Mouse (Mus musculus): ENCODE data around the gene Sez6l2. TPM values are rescaled to one million over a fixed set of nuclear protein-coding genes. Genes with fewer than 3 reads are reported as not detected.

Gene Sez6l2
- total RNA-seq, 4 experiments from 2014 or later = 2.6 to 7.2 (median 6.4) TPM

GRCm38 (mm10) chr7:126959780-126960179, 9.4 kb downstream of the Sez6l2 start:
- DNase-seq (ENCODE audit: low spot score) = no peak

DNA sequence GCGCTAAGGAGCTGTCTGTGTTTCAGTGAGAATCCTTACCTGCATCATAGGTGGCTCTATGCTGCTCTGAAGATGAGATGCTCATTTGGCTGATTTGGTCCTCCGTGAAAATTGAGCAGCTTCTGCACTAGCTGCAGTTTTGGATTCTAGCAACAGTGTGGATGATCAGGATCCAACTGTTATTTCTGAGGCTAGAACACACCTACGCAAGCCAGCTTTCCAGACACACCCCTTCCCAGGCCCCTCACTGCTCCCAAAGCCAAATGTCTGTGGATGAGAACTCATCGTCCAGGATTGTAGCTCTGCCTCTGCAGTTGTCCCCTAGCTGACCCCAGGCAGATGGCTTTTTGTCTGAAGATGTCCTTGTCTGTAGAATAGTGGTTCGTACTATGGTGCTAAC, 10.7 kb downstream of the Sez6l2 start:
- no peak for DNase-seq (ENCODE audit: low spot score)

GRCm38 (mm10) chr7:126961965-126962364, 11.6 kb downstream of the Sez6l2 start:
- DNase-seq (ENCODE audit: low spot score) = no peak

- no peak for DNase-seq (ENCODE audit: low spot score)
Measured at GRCm38 (mm10) chr7:126963548-126964286, 13.4 kb downstream of the Sez6l2 start.

- no peak for DNase-seq (ENCODE audit: low spot score)
Measured at GRCm38 (mm10) chr7:126965568-126965967, 15.2 kb downstream of the Sez6l2 start.

DNA sequence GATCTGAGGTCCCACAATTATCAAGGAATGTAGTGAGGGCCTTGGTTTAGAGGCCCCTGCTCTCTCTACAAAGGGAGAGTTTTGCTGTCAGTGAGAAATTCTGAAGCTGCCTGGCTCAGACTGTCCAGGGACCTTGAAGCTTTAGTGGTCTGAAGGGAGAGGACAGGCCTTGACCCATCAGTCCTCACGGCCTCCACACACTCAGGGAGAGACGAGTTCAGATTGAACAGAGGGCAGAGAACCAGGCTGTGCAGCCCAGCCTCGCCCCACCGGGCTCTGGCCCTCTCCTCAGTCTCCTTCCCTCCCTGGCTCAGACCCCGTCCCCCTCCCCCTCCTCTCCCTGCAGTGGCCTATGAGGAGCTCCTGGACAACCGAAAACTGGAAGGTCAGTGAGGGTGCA, 17.0 kb downstream of the Sez6l2 start:
- DNase-seq (ENCODE audit: low spot score) = no peak

GRCm38 (mm10) chr7:126975493-126975892, 25.1 kb downstream of the Sez6l2 start:
- DNase-seq (ENCODE audit: low spot score) = peak; percentile 64

- no peak for DNase-seq (ENCODE audit: low spot score)
Measured at GRCm38 (mm10) chr7:126975893-126975949, 25.4 kb downstream of the Sez6l2 start, which contains the start of gene Cdipt. Gene Cdipt (plus strand): TSS chr7:126975914.

GRCm38 (mm10) chr7:126975950-126976866, 25.8 kb downstream of the Sez6l2 start, which contains the start of gene Cdiptos:
Gene Cdiptos (minus strand): TSS chr7:126976098.
- DNase-seq (ENCODE audit: low spot score) = peak; percentile 96

GRCm38 (mm10) chr7:126976878-126977459, 26.6 kb downstream of the Sez6l2 start:
- DNase-seq (ENCODE audit: low spot score) = no peak

- no peak for DNase-seq (ENCODE audit: low spot score)
Measured at GRCm38 (mm10) chr7:126978841-126979240, 28.5 kb downstream of the Sez6l2 start.

DNA sequence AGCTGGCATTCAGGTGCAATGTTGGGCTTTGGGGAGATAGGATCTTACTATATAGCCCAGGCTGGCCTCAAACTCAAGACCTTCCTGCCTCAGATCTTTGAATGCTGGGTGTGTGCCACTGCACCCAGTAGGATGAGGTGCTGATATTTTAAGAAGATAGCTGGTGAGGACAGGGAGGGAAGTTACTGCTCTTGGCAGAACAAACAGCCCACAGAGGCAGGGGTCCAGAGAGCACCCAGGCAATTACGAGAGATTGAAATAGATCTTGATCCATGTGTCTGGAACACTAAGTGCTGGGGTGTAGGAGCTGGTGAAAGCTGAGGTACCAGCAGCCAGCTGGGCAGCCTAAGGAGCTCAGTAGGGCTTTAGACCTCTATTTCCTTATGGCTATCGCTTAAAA, 31.2 kb downstream of the Sez6l2 start:
- no peak for DNase-seq (ENCODE audit: low spot score)

- DNase-seq (ENCODE audit: low spot score) = no peak
Measured at GRCm38 (mm10) chr7:126982054-126982453, 31.7 kb downstream of the Sez6l2 start.

GRCm38 (mm10) chr7:126983113-126983512, 32.8 kb downstream of the Sez6l2 start:
- no peak for DNase-seq (ENCODE audit: low spot score)

- no peak for DNase-seq (ENCODE audit: low spot score)
Measured at GRCm38 (mm10) chr7:126984667-126985444, 34.5 kb downstream of the Sez6l2 start.

GRCm38 (mm10) chr7:126986319-126986718, 36.0 kb downstream of the Sez6l2 start:
- no peak for DNase-seq (ENCODE audit: low spot score)

DNA sequence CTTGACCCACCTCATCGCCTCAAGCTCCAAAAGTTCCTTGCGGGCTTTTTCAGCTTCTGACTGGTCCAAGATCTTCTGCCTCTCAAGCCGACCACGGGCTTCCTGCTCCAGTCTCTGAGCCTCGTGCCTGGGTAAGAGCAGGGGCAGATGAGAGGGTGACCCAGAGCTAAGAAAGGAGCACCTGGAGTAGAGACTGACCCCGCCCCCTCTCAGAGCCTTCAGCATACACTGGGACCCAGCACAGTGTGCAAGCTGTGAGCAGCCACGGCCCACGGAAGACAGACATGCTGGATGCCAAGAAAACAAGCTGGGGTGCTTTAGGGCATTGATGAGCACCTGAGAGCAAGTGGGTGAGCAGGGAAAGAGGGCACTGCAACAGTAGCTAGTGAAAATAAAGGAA, 38.5 kb downstream of the Sez6l2 start:
- DNase-seq (ENCODE audit: low spot score) = no peak

DNA sequence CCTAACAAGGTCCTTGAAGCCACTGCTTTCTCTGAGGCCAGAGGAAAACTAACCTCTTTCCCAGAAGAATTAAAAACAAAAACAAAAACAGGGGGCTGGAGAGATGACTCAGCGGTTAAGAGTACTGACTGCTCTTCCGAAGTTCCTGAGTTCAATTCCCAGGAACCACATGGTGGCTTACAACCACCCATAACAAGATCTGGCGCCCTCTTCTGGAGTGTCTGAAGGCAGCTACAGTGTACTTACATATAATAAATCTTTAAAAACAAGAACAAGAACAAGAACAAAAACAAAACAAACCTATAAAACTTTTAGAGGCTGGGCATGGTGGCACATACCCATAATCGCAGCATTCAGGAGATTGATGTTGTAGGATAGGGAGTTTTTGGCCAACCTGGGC, 46.1 kb downstream of the Sez6l2 start:
- DNase-seq (ENCODE audit: low spot score) = no peak

DNA sequence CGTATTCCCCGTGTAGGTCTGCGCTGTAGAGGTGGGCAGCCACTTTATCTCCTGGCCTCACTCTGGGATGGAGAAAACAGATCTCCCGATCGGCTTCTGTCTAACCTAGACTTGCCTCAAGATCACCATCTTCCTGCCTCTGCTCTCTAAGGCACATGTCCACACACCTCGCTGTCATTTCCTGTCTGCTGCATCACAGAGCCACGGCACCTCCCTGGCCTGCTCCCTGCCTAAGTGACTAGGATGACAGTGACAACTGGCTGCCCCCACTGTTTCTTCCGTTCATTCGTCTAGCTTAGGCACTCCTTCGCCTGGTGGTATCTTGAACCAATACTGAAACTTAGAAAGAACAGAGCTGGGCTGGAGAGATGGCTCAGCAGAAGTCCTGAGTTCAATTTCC, 49.2 kb downstream of the Sez6l2 start:
- DNase-seq (ENCODE audit: low spot score) = no peak

- DNase-seq (ENCODE audit: low spot score) = no peak
Measured at GRCm38 (mm10) chr7:127003620-127004019, 53.3 kb downstream of the Sez6l2 start.

DNA sequence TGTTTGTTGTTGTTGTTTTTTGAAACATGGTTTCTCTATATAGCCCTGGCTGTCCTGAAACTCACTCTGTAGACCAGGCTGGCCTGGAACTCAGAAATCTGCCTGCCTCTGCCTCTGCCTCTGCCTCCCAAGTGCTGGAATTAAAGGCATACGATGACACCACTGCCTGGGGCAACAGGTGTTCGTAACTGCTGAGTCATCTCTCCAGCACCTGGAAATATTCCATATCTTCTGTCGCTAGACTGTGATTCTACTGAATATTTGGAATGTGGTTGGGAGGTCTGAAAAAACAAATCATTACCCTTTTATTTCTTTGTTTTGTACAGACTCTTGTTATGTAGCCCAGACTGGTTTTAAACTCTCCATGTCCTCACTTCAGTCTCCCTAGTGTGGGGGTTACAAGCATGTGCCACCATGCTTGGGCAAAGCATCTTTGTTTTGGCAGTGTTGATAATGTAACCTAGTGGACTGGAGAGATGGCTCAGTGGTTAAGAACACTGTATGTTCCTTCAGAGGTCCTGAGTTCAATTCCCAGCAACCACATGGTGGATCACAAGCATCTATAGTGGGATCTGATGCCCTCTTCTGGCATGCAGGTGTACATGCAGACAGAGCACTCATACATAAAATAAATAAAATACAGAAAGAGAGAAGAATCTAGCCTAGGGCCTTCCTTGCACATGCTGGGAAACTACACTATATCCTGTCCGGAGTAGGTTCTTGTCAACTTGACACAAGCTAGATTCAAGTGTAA, 53.9 kb downstream of the Sez6l2 start:
- DNase-seq (ENCODE audit: low spot score) = no peak
